Mouse (Mus musculus) small intestine, adult 2 months (tissue): ENCODE measurements at regions not wholly inside any gene's neighbourhood (a gene's known extent, or its start where the extent isn't known, plus 50 kb on each side); places are given as distances from the start of the nearest gene placed in this dataset.

Source experiments
- H3K27ac ChIP-seq: fragments of 200-500 bp; 2 replicates; pipeline ENCODE4 v1.5.1; 2012; ENCODE audit warnings: low read depth, low read length, control low read depth, inconsistent platforms; ENCODE audit not compliant: insufficient read depth
- H3K27me3 ChIP-seq: fragments of 200-500 bp; 2 replicates; pipeline ENCODE4 v1.6.1; 2012; ENCODE audit warnings: mild to moderate bottlenecking, moderate library complexity, low read length, inconsistent platforms; ENCODE audit not compliant: control insufficient read depth, insufficient read depth
- H3K36me3 ChIP-seq: fragments of 200-500 bp; 2 replicates; pipeline ENCODE4 v1.6.1; 2012; ENCODE audit warnings: mild to moderate bottlenecking, low read length, control low read depth, inconsistent platforms; ENCODE audit not compliant: control insufficient read depth, insufficient read depth
- H3K4me1 ChIP-seq: fragments of 200-500 bp; 2 replicates; pipeline ENCODE4 v1.6.1; 2012; ENCODE audit warnings: low read length, inconsistent platforms, mixed read lengths; ENCODE audit not compliant: control insufficient read depth, insufficient read depth, insufficient read length
- H3K4me3 ChIP-seq: fragments of 200-500 bp; 2 replicates; pipeline ENCODE4 v1.5.1; 2012; ENCODE audit warnings: low read depth, mild to moderate bottlenecking, control low read depth, inconsistent platforms, low read length, moderate library complexity
- CTCF ChIP-seq: fragments of 200-500 bp; IDR thresholded peaks from 2 replicates; pipeline ENCODE4 v1.5.1; 2012; ENCODE audit warnings: low read depth, mild to moderate bottlenecking, control low read depth, inconsistent platforms, low read length, moderate library complexity, mixed read lengths; ENCODE audit not compliant: insufficient replicate concordance, insufficient read length; ENCODE audit errors: extremely low read depth
- POLR2A ChIP-seq: fragments of 200-500 bp; IDR thresholded peaks from 2 replicates; pipeline ENCODE4 v1.6.1; 2012; ENCODE audit warnings: low read depth, mild to moderate bottlenecking, control low read depth, inconsistent platforms, low read length, moderate library complexity
- WGBS: fragments of 180-500 bp; shearing (Covaris S2); methylation state at CpG from one replicate; pipeline ENCODE4 v1.1.7; 2018; 5-methylcytosine and 5-hydroxymethylcytosine counted together

GRCm38 (mm10) chr3:133634306-133634705, 89.4 kb upstream of the Tet2 start:
- Histone ChIP-seq H3K4me1 (no peaks in the 10 kb centered on the region), H3K27ac (no peak overlapping the region), H3K4me3 (no peak overlapping the region), H3K27me3 (no peaks in the 10 kb centered on the region), H3K36me3 (no peaks in the 10 kb centered on the region)
- TF ChIP-seq CTCF (no peak), POLR2A (no peak)
- WGBS, result 82% methylated on average over 5 of the region's 5 CpGs

- 95% methylated on average over 1 of the region's 1 CpGs for WGBS
- H3K36me3 ChIP-seq, result no peaks in the 10 kb centered on the region
- H3K27me3 ChIP-seq, result no peaks in the 10 kb centered on the region
- no peak overlapping the region for H3K27ac ChIP-seq
- no peaks in the 10 kb centered on the region for H3K4me1 ChIP-seq
- H3K4me3 ChIP-seq, result no peak overlapping the region
- no peak for TF ChIP-seq CTCF
- TF ChIP-seq POLR2A, result no peak
These were observed 100.7 kb upstream of the Tet2 start for GRCm38 (mm10) chr3:133645604-133646003.

DNA sequence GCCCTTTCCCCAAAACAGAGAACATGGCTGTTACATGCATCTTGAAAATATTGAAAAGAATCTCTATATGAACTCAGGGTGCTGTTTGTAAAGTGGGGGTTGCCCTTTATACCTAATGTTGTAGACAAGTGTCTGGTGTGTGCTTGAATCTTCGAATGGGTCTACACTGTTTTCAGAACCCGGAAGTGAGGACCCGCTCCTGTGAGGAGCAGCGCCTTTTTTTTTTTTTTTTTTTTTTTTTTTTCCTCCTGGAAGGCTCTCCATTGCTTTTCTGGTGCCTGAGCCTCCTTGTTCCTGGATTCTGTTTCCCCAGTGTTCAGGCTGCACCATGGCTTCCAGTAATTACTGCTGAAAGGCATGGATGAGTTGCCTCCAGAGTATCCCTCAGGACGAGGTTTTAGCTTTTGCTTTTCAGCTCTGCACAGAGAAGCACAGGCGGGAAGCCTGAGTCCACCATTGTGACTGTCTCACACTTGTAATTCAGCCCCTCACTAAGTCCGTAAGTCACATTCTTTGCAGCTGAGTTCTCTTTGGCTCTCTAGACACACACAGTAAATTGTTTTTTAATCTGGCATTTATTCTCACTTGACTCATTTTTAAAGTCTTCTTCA, 101.6 kb upstream of the Tet2 start:
- Histone ChIP-seq H3K4me1 (no peaks in the 10 kb centered on the region), H3K36me3 (no peaks in the 10 kb centered on the region), H3K27ac (no peak overlapping the region), H3K27me3 (no peaks in the 10 kb centered on the region), H3K4me3 (no peak overlapping the region)
- TF ChIP-seq POLR2A (no peak), CTCF (no peak)
- 75% methylated on average over 7 of the region's 7 CpGs for WGBS

- H3K27me3 ChIP-seq, result no peaks in the 10 kb centered on the region
- TF ChIP-seq CTCF, result no peak
- H3K4me1 ChIP-seq, result no peaks in the 10 kb centered on the region
- no peak overlapping the region for H3K4me3 ChIP-seq
- no peak overlapping the region for H3K27ac ChIP-seq
- H3K36me3 ChIP-seq, result no peaks in the 10 kb centered on the region
These were observed 105.1 kb upstream of the Tet2 start for GRCm38 (mm10) chr3:133650025-133650424.

- H3K4me3 ChIP-seq, result no peak overlapping the region
- H3K36me3 ChIP-seq, result no peaks in the 10 kb centered on the region
- H3K4me1 ChIP-seq, result no peaks in the 10 kb centered on the region
- no peak for TF ChIP-seq POLR2A
- no peak for TF ChIP-seq CTCF
- WGBS, result 66% methylated on average over 4 of the region's 4 CpGs
- no peak overlapping the region for H3K27ac ChIP-seq
- H3K27me3 ChIP-seq, result no peaks in the 10 kb centered on the region
These were observed 107.1 kb upstream of the Tet2 start for GRCm38 (mm10) chr3:133651996-133652395.

DNA sequence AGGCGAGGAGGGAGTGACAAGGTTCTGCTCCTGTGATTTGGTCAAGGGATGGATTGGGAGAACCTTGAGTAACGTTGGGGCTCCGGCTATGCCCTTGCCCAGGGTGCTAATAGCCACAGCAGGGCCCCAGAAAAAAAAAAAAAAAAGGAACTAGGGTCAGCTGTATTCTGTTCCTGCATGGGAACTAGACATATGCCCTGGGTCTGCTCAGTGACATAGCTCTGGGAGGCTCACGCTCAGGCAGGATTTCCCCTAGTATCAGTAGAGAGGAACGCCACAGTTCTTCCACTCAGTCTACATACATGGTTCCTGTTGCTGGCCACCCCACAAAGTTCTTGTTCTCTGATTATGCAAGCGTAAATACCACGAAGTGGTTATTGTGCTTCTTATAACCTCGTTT, 114.8 kb upstream of the Tet2 start:
- TF ChIP-seq CTCF (no peak), POLR2A (no peak)
- Histone ChIP-seq H3K36me3 (no peaks in the 10 kb centered on the region), H3K4me1 (no peaks in the 10 kb centered on the region), H3K27me3 (no peaks in the 10 kb centered on the region), H3K4me3 (no peak overlapping the region), H3K27ac (no peak overlapping the region)
- WGBS, result 76% methylated on average over 8 of the region's 8 CpGs

DNA sequence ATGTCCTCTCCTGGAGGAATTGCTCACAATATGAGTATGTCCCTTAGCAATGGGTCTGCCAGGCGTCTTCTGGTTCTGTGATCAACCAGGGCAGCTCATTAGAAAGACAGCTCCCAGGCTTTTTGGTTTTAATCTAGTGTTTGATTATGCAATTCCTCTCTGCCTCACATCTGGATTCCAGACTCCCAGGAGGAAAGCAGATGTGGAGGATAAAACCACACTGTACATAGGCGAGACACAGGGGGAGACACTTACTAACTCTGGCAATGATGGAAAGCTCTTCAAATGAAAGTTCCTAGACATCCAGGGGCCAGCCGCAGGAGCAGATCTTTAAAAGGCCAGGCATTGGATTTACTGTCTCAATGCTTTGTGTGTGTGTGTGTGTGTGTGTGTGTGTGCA, 116.4 kb upstream of the Tet2 start:
- Histone ChIP-seq H3K27ac (no peak overlapping the region), H3K4me3 (no peak overlapping the region), H3K4me1 (no peaks in the 10 kb centered on the region), H3K36me3 (no peaks in the 10 kb centered on the region), H3K27me3 (no peaks in the 10 kb centered on the region)
- 77% methylated on average over 3 of the region's 3 CpGs for WGBS
- TF ChIP-seq POLR2A (no peak), CTCF (no peak)

DNA sequence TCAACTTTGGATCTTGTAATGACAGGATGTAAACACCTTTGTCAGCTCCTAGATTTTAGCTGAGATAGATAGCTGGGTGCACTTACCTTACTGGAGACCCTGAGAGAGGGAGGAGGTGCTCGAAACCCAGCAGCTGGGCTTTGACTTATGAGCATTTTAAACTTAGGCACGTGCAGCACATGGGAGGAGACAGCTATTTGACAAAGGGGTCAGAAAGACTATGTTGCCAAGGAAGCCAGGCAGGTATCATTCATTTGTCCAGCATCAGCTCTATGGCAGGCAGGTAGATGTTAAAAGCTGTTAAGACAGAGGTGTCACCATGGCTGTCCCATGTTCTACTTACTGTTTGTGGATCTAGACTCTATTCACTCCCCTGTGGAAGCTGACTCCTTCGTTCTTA, 120.0 kb upstream of the Tet2 start:
- Histone ChIP-seq H3K27ac (no peak overlapping the region), H3K4me1 (no peaks in the 10 kb centered on the region)
- WGBS, result 73% methylated on average over 3 of the region's 3 CpGs

More for the DNA sequence above, 120.0 kb upstream of the Tet2 start:
- H3K27me3 ChIP-seq, result no peaks in the 10 kb centered on the region
- TF ChIP-seq POLR2A, result no peak
- no peak for TF ChIP-seq CTCF
- no peak overlapping the region for H3K4me3 ChIP-seq
- H3K36me3 ChIP-seq, result no peaks in the 10 kb centered on the region
